In genomic region chr11:3978421-3978820, GRCm38 (mm10) we compare ENCODE assay signal across 27 mouse cellular contexts. TPM values are rescaled to one million over a fixed set of nuclear protein-coding genes. Genes with fewer than 3 reads are reported as not detected.
"Had no signal": no experiment of that assay in that cellular context is flagged by ENCODE, and none has a peak within 500 bp of the region (broad histone marks: within the 10 kb centered on the region; RNA-seq: fewer than 3 reads in every experiment).

No protein-coding gene starts in this region.

- H3K4me2 ChIP-seq: heart, embryonic 12.5 days; hindbrain, embryonic 12.5 days; hindbrain, embryonic 14.5 days; intestine, embryonic 15.5 days; limb, embryonic 12.5 days; liver, embryonic 11.5 days; liver, embryonic 13.5 days; liver, embryonic 15.5 days had no signal

- ATAC-seq: hindbrain, embryonic 16.5 days; inflammation-experienced regulatory T-cells, adult 6 months; intestine, embryonic 15.5 days; intestine, postnatal 0 days; liver, postnatal 0 days had no signal

- H3K9me3 ChIP-seq: heart, embryonic 10.5 days; heart, embryonic 12.5 days; hindbrain, embryonic 10.5 days; hindbrain, embryonic 12.5 days; intestine, embryonic 15.5 days; limb, embryonic 10.5 days; limb, embryonic 12.5 days; liver, embryonic 13.5 days; liver, embryonic 15.5 days had no signal

- H3K4me3 ChIP-seq: gastrocnemius, adult 2 months; heart, embryonic 10.5 days; heart, embryonic 12.5 days; hindbrain, embryonic 10.5 days; hindbrain, embryonic 12.5 days; intestine, embryonic 15.5 days; layer of hippocampus, adult 2 months; left cerebral cortex, adult 2 months; limb, embryonic 10.5 days; limb, embryonic 12.5 days; liver, embryonic 13.5 days; liver, embryonic 15.5 days had no signal

- H3K4me1 ChIP-seq: intestine, embryonic 15.5 days; liver, embryonic 13.5 days had no signal

- H3K27ac ChIP-seq: gastrocnemius, adult 2 months; heart, embryonic 10.5 days; hindbrain, embryonic 10.5 days; hindbrain, embryonic 12.5 days; hindbrain, embryonic 14.5 days; intestine, embryonic 15.5 days; layer of hippocampus, adult 2 months; left cerebral cortex, adult 2 months; limb, embryonic 10.5 days; limb, embryonic 12.5 days; liver, embryonic 13.5 days; liver, embryonic 15.5 days had no signal

- H3K9ac ChIP-seq: heart, embryonic 12.5 days; hindbrain, embryonic 12.5 days; hindbrain, embryonic 14.5 days; intestine, embryonic 15.5 days; limb, embryonic 12.5 days; liver, embryonic 13.5 days; liver, embryonic 15.5 days; liver, postnatal 0 days had no signal

- DNase-seq: gastrocnemius, adult 2 months; gastrocnemius, postnatal 10 days; gastrocnemius, postnatal 25 days; heart, adult 18-20 months; heart, postnatal 10 days; heart, postnatal 4 days; kidney, postnatal 4 days; liver; liver, embryonic 13.5 days; liver, postnatal 0 days had no signal

RNA-seq across cellular contexts. Expression of gene 4930556J24Rik, which starts 1.8 kb away (rescaled TPM):
- polyA plus RNA-seq: heart, embryonic 12.5 days; heart, embryonic 14.5 days; hindbrain, embryonic 16.5 days; intestine, embryonic 15.5 days; limb, embryonic 12.5 days; limb, embryonic 14.5 days; liver, embryonic 13.5 days; liver, postnatal 0 days had no signal

RNA-seq across cellular contexts. Expression of gene Gal3st1, which starts 5.0 kb away (rescaled TPM):
- polyA plus RNA-seq: heart, embryonic 14.5 days; inflammation-experienced regulatory T-cells, adult 6 months had no signal

RNA-seq across cellular contexts. Expression of gene Sec14l4, which starts 52.8 kb away (rescaled TPM):
- polyA plus RNA-seq: heart, embryonic 12.5 days; heart, embryonic 14.5 days; hindbrain, embryonic 10.5 days; hindbrain, embryonic 12.5 days; hindbrain, embryonic 14.5 days; hindbrain, embryonic 16.5 days; inflammation-experienced regulatory T-cells, adult 6 months; limb, embryonic 10.5 days; limb, embryonic 12.5 days had no signal
